Mouse (Mus musculus): Measurements from ENCODE around the gene Rtn4ip1. TPM values are rescaled to one million over a fixed set of nuclear protein-coding genes. Genes with fewer than 3 reads are reported as not detected.

The Rtn4ip1 gene
- total and polyA plus RNA-seq, 3 experiments = 11.6 to 23.5 TPM; not detected in 1

- H3K4me3 ChIP-seq (ENCODE audit: control insufficient read depth in 1 of 2, insufficient read depth in 1 of 2, low read depth in 2 of 2, low read length in 2 of 2) = no peak overlapping the region
- DNase-seq (ENCODE audit: low read depth, low spot score) = no peak
- no peak overlapping the region for H3K9ac ChIP-seq (ENCODE audit: control insufficient read depth, low read depth, low read length, poor library complexity, severe bottlenecking)
- H3K27ac ChIP-seq (ENCODE audit: control insufficient read depth, low read depth, low read length) = no peak overlapping the region
- H3K36me3 ChIP-seq (ENCODE audit: control insufficient read depth in 1 of 2, insufficient read depth in 2 of 2, low read length in 2 of 2) = no peaks in the 10 kb centered on the region
- no peaks in the 10 kb centered on the region for H3K79me2 ChIP-seq (ENCODE audit: control insufficient read depth, insufficient read depth, low read length, poor library complexity)
- no peak for TF ChIP-seq MAX (IDR thresholded peaks at IDR 0.05; ENCODE audit: low read length)
- no peak for TF ChIP-seq TBP (IDR thresholded peaks at IDR 0.05; ENCODE audit: low read depth, low read length)
- TF ChIP-seq MYC (IDR thresholded peaks at IDR 0.05; ENCODE audit: low read depth, low read length) = no peak
- TF ChIP-seq SIN3A (IDR thresholded peaks at IDR 0.05; ENCODE audit: low read length) = no peak
- TF ChIP-seq MEF2A (IDR thresholded peaks at IDR 0.05; ENCODE audit: extremely low read depth, insufficient replicate concordance, low read depth, low read length, poor library complexity, severe bottlenecking) = no peak
- TF ChIP-seq SMC3 (IDR thresholded peaks at IDR 0.05; ENCODE audit: low read depth, low read length) = no peak
- TF ChIP-seq NELFE (IDR thresholded peaks at IDR 0.05; ENCODE audit: low read depth, low read length) = no peak
- no peak for TF ChIP-seq USF2 (IDR thresholded peaks at IDR 0.05; ENCODE audit: borderline replicate concordance in 1 of 2, insufficient read depth in 1 of 2, low read depth in 1 of 2, low read length in 2 of 2)
- H3K27me3 ChIP-seq (ENCODE audit: control insufficient read depth in 1 of 2, insufficient read depth in 2 of 2, low read length in 2 of 2) = peaks cover 0 to 2% of the 10 kb centered on the region in 2 experiments; a peak in 2 of 4 replicates
- no peaks in the 10 kb centered on the region for H3K9me3 ChIP-seq (replicated peaks; ENCODE audit: insufficient read depth, low read length)
- H3K4me1 ChIP-seq (ENCODE audit: control insufficient read depth in 1 of 2, insufficient read depth in 2 of 2, low read length in 2 of 2) = no peaks in the 10 kb centered on the region
Observed at GRCm38 (mm10) chr10:44002995-44003524, 101.5 kb downstream of the Rtn4ip1 start.

- H3K4me1 ChIP-seq (ENCODE audit: control insufficient read depth in 1 of 2, insufficient read depth in 2 of 2, low read length in 2 of 2) = no peaks in the 10 kb centered on the region
- H3K79me2 ChIP-seq (ENCODE audit: control insufficient read depth, insufficient read depth, low read length, poor library complexity) = no peaks in the 10 kb centered on the region
- no peaks in the 10 kb centered on the region for H3K36me3 ChIP-seq (ENCODE audit: control insufficient read depth in 1 of 2, insufficient read depth in 2 of 2, low read length in 2 of 2)
- H3K27ac ChIP-seq (ENCODE audit: control insufficient read depth, low read depth, low read length) = no peak overlapping the region
- H3K9ac ChIP-seq (ENCODE audit: control insufficient read depth, low read depth, low read length, poor library complexity, severe bottlenecking) = no peak overlapping the region
- TF ChIP-seq E2F4 (IDR thresholded peaks at IDR 0.05; ENCODE audit: borderline replicate concordance, low read depth, low read length) = no peak
- TF ChIP-seq ZC3H11A (IDR thresholded peaks at IDR 0.05; ENCODE audit: low read depth, low read length) = no peak
- no peak for TF ChIP-seq CHD2 (IDR thresholded peaks at IDR 0.05; ENCODE audit: low read length)
- TF ChIP-seq MYC (IDR thresholded peaks at IDR 0.05; ENCODE audit: low read depth, low read length) = no peak
- TF ChIP-seq TBP (IDR thresholded peaks at IDR 0.05; ENCODE audit: low read depth, low read length) = no peak
- no peak for TF ChIP-seq HCFC1 (IDR thresholded peaks at IDR 0.05; ENCODE audit: low read depth, low read length)
- no peak for TF ChIP-seq NRF1 (IDR thresholded peaks at IDR 0.05; ENCODE audit: insufficient read depth, low read depth, low read length, poor library complexity, severe bottlenecking)
- no peak for TF ChIP-seq ELF1 (IDR thresholded peaks at IDR 0.05; ENCODE audit: low read depth, low read length)
- TF ChIP-seq GABPA (IDR thresholded peaks at IDR 0.05; ENCODE audit: low read depth, low read length) = no peak
- TF ChIP-seq ETS1 (IDR thresholded peaks at IDR 0.05; ENCODE audit: low read depth, low read length) = no peak
- no peak for TF ChIP-seq TCF12 (IDR thresholded peaks at IDR 0.05; ENCODE audit: low read depth, low read length)
- no peak for TF ChIP-seq SIN3A (IDR thresholded peaks at IDR 0.05; ENCODE audit: low read length)
- no peak for TF ChIP-seq POLR2A (IDR thresholded peaks at IDR 0.05; ENCODE audit: control insufficient read depth in 1 of 2, insufficient read depth in 1 of 2, low read depth in 1 of 2, low read length in 2 of 2, poor library complexity in 1 of 2)
- no peak for TF ChIP-seq SMC3 (IDR thresholded peaks at IDR 0.05; ENCODE audit: low read depth, low read length)
- peaks cover 0 to 2% of the 10 kb centered on the region in 2 experiments; a peak in 2 of 4 replicates for H3K27me3 ChIP-seq (ENCODE audit: control insufficient read depth in 1 of 2, insufficient read depth in 2 of 2, low read length in 2 of 2)
- no peak overlapping the region for H3K4me3 ChIP-seq (ENCODE audit: control insufficient read depth in 1 of 2, insufficient read depth in 1 of 2, low read depth in 2 of 2, low read length in 2 of 2)
- no peak for DNase-seq (ENCODE audit: low read depth, low spot score)
- no peaks in the 10 kb centered on the region for H3K9me3 ChIP-seq (replicated peaks; ENCODE audit: insufficient read depth, low read length)
Observed at GRCm38 (mm10) chr10:44003551-44004151, 102.0 kb downstream of the Rtn4ip1 start.
